Mouse (Mus musculus) liver, embryonic 14.5 days (tissue): Measurements from ENCODE around the gene Arg2.

Experiments used
- CTCF ChIP-seq: IDR thresholded peaks from 2 replicates; pipeline ENCODE4 v1.5.1; 2016; ENCODE audit warnings: antibody characterized with exemption, low read depth, control low read depth
- EP300 ChIP-seq: IDR thresholded peaks from 2 replicates; pipeline ENCODE4 v1.6.1; 2016; ENCODE audit warnings: antibody characterized with exemption, low read depth

GRCm38 (mm10) chr12:79173721-79174120 lies 43.1 kb downstream of the Arg2 start:
- TF ChIP-seq CTCF = no peak
- peak; percentile 55; the same call in 1 of the 2 replicates for TF ChIP-seq EP300
